Mouse (Mus musculus): ENCODE data around the gene Adap1.

DNA sequence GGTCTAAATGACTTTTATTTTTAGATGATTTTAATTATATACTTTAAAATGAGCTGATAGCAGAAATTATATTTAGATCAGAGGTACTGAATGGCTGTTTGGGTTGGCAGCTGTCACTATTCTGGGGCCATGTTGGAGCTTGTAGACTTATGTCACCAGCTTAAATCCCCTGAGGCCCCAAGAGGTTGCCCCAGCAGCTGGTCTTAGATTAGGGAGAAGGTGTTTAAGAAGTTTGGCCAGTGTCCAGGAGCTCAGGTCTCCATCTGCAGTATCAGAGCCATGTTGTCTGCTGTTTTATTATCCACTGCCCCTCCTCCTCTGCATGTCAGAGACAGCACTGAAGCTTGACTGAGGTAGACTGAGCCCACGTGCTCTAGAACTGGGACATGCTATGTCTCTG lies 82.0 kb downstream of the Adap1 start:
- TF ChIP-seq CTCF (IDR thresholded peaks at IDR 0.05; ENCODE audit: extremely low read depth, insufficient read depth, insufficient read length, insufficient replicate concordance) = no peak
- TF ChIP-seq POLR2A (IDR thresholded peaks at IDR 0.05; ENCODE audit: low read depth, low read length) = no peak
